Mouse (Mus musculus) hindbrain, embryonic 11.5 days (tissue): Measurements from ENCODE around the gene Rnpepl1. TPM values are rescaled to one million over a fixed set of nuclear protein-coding genes. Genes with fewer than 3 reads are reported as not detected.
A peak's percentile ranks its signal among the peaks of the same experiment; 100 is the strongest.

Experiments
- ATAC-seq: fragments of 200-750 bp; cut with Nextera tagmentation; 2 replicates; pipeline ENCODE4 v1.8.0; 2017; ENCODE audit warnings: mild to moderate bottlenecking, moderate TSS enrichment, moderate library complexity; ENCODE audit not compliant: low FRiP score
- DNase-seq: peaks from one replicate; pipeline ENCODE4 v3.0.0-alpha.2; 2015; ENCODE audit warnings: low spot score
- H3K27ac ChIP-seq: fragments of 300-500 bp; sonication (generic); 2 replicates; pipeline ENCODE4 v1.5.1; 2014; ENCODE audit warnings: mild to moderate bottlenecking, low read depth, low read length
- H3K27me3 ChIP-seq: fragments of 300-500 bp; sonication (generic); 2 replicates; pipeline ENCODE4 v1.6.1; 2014; ENCODE audit warnings: mild to moderate bottlenecking, low read length, moderate library complexity, mixed read lengths; ENCODE audit not compliant: control insufficient read depth, insufficient read depth
- H3K36me3 ChIP-seq: fragments of 300-500 bp; sonication (generic); 2 replicates; pipeline ENCODE4 v1.6.1; 2014; ENCODE audit warnings: mild to moderate bottlenecking, low read length, moderate library complexity, mixed read lengths; ENCODE audit not compliant: control insufficient read depth, insufficient read depth
- H3K4me1 ChIP-seq: fragments of 300-500 bp; sonication (generic); replicated peaks from 2 replicates; pipeline ENCODE4 v1.6.1; 2014; ENCODE audit warnings: low read length, mixed read lengths; ENCODE audit not compliant: control insufficient read depth, insufficient read depth
- H3K4me2 ChIP-seq: fragments of 300-500 bp; sonication (generic); replicated peaks from 2 replicates; pipeline ENCODE4 v1.6.1; 2014; ENCODE audit warnings: mild to moderate bottlenecking, low read depth, low read length
- H3K4me3 ChIP-seq: fragments of 300-500 bp; sonication (generic); 2 replicates; pipeline ENCODE4 v1.5.1; 2014; ENCODE audit warnings: low read depth, low read length
- H3K9ac ChIP-seq: fragments of 300-500 bp; sonication (generic); 2 replicates; pipeline ENCODE4 v1.6.1; 2014; ENCODE audit warnings: low read depth, low read length
- H3K9me3 ChIP-seq: fragments of 300-500 bp; sonication (generic); 2 replicates; pipeline ENCODE4 v1.6.1; 2016; ENCODE audit warnings: low read length; ENCODE audit not compliant: control insufficient read depth
- WGBS: fragments of 180-500 bp; shearing (Covaris S2); extraction: QIAGEN DNeasy Blood & Tissue Kit; methylation state at CpG from one replicate; pipeline ENCODE4 v1.1.7; 2014; 5-methylcytosine and 5-hydroxymethylcytosine counted together
- polyA plus RNA-seq: library from polyadenylated mRNA; unstranded; fragments of >200 nt; fragmentation: Nextera tagmentation; extraction: Ambion mirVana; gene quantifications from 2 replicates; pipeline ENCODE4 v1.2.1, GENCODE M21; 2014

Gene Rnpepl1
- polyA plus RNA-seq, 1 experiment from 2014 or later = 14.3 TPM

GRCm38 (mm10) chr1:92902786-92903185 is 7.8 kb upstream of the Rnpepl1 start, which contains the start of gene Ankmy1:
Ankmy1 (minus strand) TSS chr1:92902906.
- ATAC-seq (peak; percentile 55), DNase-seq (peak; percentile 81)
- WGBS = 3% methylated on average over 15 of the region's 15 CpGs
- no peaks in the 10 kb centered on the region for H3K9me3 ChIP-seq
- H3K4me1 ChIP-seq = peaks cover 3% of the 10 kb centered on the region; the same call in 1 of the 2 replicates
- no peak within 1 kb of the TSS for H3K27ac ChIP-seq
- H3K4me2 ChIP-seq = peak within 1 kb of the TSS; percentile 39
- peak within 1 kb of the TSS; percentile 21 for H3K4me3 ChIP-seq
- no peak within 1 kb of the TSS for H3K9ac ChIP-seq
- no peaks in the 10 kb centered on the region for H3K36me3 ChIP-seq
- H3K27me3 ChIP-seq = peaks cover 2% of the 10 kb centered on the region; the same call in 1 of the 2 replicates

DNA sequence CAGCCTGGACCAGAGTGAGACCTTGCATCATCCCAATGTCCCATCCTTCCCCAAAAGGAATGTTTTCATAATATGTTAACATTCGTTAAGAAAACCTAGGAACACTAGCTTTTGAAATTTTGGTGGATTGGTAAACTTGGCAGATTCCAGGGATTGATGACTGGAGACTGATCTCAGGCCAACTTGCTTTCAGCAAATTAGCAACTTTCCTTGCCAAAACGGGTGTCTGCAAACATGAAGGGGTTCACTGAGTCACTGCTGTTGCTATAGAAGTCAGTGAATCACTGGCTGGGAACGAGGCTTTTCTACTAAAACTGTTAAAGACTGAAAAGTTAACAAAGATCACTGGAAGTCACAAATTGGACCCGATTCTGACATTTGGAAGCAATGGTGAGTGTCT is 7.0 kb upstream of the Rnpepl1 start:
- peaks cover 2% of the 10 kb centered on the region; the same call in 1 of the 2 replicates for H3K27me3 ChIP-seq
- DNase-seq (no peak), ATAC-seq (no peak)
- no peak overlapping the region for H3K4me3 ChIP-seq
- H3K36me3 ChIP-seq = no peaks in the 10 kb centered on the region
- 79% methylated on average over 4 of the region's 4 CpGs for WGBS
- no peak overlapping the region for H3K4me2 ChIP-seq
- H3K27ac ChIP-seq = no peak overlapping the region
- no peak overlapping the region for H3K9ac ChIP-seq
- no peaks in the 10 kb centered on the region for H3K9me3 ChIP-seq
- peaks cover 3% of the 10 kb centered on the region; the same call in 1 of the 2 replicates for H3K4me1 ChIP-seq

DNA sequence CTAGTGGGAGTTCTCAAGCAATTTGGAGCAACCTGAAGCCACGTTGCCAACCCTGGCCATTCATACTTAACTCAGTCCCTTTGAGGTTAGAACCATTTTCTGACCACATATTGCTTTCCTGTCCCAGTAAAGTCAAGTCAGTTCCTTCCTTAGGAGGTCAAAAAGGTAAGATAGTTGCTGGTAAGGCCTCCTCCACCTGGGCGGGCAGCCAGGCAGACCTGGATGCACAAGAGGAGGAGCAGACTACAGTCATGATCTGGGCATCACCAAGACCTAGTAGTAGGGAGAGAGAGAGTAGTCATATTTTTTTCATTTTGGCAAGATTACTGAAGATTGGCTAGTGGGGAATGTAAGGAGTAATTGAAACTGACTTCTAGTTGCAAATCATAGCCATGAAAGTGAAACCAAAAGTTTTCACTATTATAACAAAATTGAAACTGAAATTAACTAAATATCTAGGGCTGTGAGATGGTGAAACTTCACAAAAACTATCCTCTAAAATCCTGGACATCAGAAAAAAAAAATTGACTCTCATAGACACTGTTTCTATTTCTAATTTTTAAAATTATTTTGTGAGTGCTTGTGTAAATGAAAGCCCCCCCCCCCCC is 4.8 kb upstream of the Rnpepl1 start:
- no peaks in the 10 kb centered on the region for H3K36me3 ChIP-seq
- no peak overlapping the region for H3K9ac ChIP-seq
- H3K9me3 ChIP-seq = no peaks in the 10 kb centered on the region
- no peak for DNase-seq
- ATAC-seq = no peak
- peaks cover 7% of the 10 kb centered on the region; the same call in 1 of the 2 replicates for H3K27me3 ChIP-seq
- H3K4me2 ChIP-seq = no peak overlapping the region
- no peak overlapping the region for H3K4me3 ChIP-seq
- no peak overlapping the region for H3K27ac ChIP-seq
- H3K4me1 ChIP-seq = peaks cover 10% of the 10 kb centered on the region
- 90% methylated on average over 2 of the region's 2 CpGs for WGBS

DNA sequence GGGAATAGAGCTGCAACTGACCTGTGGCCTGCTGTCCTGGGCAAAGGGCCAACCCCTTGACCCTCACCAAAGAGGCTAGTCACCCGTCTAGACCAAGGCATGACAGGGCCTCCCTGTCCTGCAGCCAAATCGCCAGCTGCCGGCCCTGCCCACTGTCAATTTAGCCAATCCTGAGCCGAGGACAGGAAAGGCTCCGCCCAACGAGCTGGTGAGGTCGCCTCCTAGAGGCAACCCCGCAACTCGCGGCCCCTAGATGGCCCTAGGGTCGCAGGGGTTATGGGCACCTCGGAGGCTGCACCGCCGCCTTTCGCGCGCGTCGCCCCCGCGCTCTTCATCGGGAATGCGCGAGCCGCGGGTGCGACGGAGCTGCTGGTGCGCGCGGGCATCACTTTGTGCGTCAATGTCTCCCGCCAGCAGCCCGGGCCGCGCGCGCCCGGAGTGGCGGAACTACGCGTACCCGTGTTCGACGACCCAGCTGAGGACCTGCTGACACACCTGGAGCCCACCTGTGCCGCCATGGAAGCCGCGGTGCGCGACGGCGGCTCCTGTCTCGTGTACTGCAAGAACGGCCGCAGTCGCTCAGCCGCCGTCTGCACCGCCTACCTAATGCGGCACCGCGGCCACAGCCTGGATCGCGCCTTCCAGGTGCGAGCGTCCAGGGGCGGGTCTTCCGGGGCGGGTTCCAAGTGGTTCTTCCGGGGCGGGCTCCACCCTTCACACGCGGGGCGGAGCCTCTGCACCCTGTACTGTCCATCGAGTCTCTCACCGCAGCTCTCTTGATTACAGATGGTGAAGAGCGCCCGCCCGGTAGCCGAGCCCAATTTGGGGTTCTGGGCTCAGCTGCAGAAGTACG is 3.6 kb upstream of the Rnpepl1 start, which contains the start of gene Dusp28:
TSS of gene Dusp28 (plus strand) at position 203 of the 853 bp plus-strand sequence.
- H3K9me3 ChIP-seq = no peaks in the 10 kb centered on the region
- peak within 1 kb of the TSS; percentile 71 for H3K4me2 ChIP-seq
- H3K36me3 ChIP-seq = no peaks in the 10 kb centered on the region
- peak within 1 kb of the TSS; percentile 80 for H3K27ac ChIP-seq
- peaks cover 7% of the 10 kb centered on the region; the same call in 1 of the 2 replicates for H3K27me3 ChIP-seq
- peaks cover 10% of the 10 kb centered on the region for H3K4me1 ChIP-seq
- under 1% methylated on average over 80 of the region's 81 CpGs for WGBS
- DNase-seq = peak; percentile 87
- ATAC-seq = peak; percentile 89
- peak within 1 kb of the TSS; percentile 73 for H3K4me3 ChIP-seq
- H3K9ac ChIP-seq = peak within 1 kb of the TSS; percentile 67

- WGBS = 43% methylated on average over 20 of the region's 20 CpGs
- H3K9ac ChIP-seq = peak overlapping the region; percentile 67
- H3K36me3 ChIP-seq = no peaks in the 10 kb centered on the region
- peaks cover 5% of the 10 kb centered on the region; the same call in 1 of the 2 replicates for H3K27me3 ChIP-seq
- H3K27ac ChIP-seq = peak overlapping the region; percentile 58; the same call in 1 of the 2 replicates
- H3K4me3 ChIP-seq = peak overlapping the region; percentile 73
- DNase-seq (no peak), ATAC-seq (no peak)
- H3K4me2 ChIP-seq = peak overlapping the region; percentile 71
- H3K9me3 ChIP-seq = no peaks in the 10 kb centered on the region
- H3K4me1 ChIP-seq = peaks cover 10% of the 10 kb centered on the region
Observed at GRCm38 (mm10) chr1:92907632-92908360, 2.8 kb upstream of the Rnpepl1 start.

DNA sequence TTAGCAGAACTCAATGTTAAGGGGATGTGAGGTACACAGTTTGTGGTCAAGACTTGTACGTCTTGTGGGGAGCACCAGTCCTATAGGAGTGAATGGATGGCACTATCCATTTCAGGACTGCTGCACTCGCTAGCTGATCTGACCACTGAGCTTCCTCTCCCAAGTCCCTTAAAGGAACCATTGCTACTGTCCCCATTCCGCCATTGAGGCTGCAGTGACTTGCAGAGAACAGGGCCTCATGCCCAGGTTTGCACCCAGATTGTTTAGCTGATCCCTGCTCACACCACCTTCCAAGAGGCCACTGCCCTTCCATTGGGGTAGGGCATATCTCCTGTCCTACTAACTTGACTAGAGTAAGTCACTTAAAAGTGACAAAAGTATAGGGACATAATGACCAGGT is 1.9 kb upstream of the Rnpepl1 start:
- Histone ChIP-seq H3K36me3 (no peaks in the 10 kb centered on the region), H3K27ac (no peak overlapping the region), H3K9me3 (no peaks in the 10 kb centered on the region), H3K27me3 (peaks cover 5% of the 10 kb centered on the region; the same call in 1 of the 2 replicates), H3K9ac (no peak overlapping the region), H3K4me1 (peaks cover 10% of the 10 kb centered on the region), H3K4me2 (no peak overlapping the region), H3K4me3 (no peak overlapping the region)
- 94% methylated on average over 3 of the region's 3 CpGs for WGBS
- DNase-seq = no peak
- no peak for ATAC-seq

- DNase-seq = peak; percentile 51
- Histone ChIP-seq H3K4me3 (no peak overlapping the region), H3K9me3 (no peaks in the 10 kb centered on the region), H3K27ac (no peak overlapping the region), H3K4me1 (peaks cover 10% of the 10 kb centered on the region), H3K27me3 (peaks cover 5% of the 10 kb centered on the region; the same call in 1 of the 2 replicates), H3K4me2 (no peak overlapping the region), H3K9ac (no peak overlapping the region), H3K36me3 (no peaks in the 10 kb centered on the region)
- WGBS = 64% methylated on average over 4 of the region's 4 CpGs
- ATAC-seq = no peak
Observed at GRCm38 (mm10) chr1:92909068-92909467, 1.5 kb upstream of the Rnpepl1 start.
